Mouse (Mus musculus) limb, embryonic 10.5 days (tissue): ENCODE measurements around the gene Slc24a2. TPM values are rescaled to one million over a fixed set of nuclear protein-coding genes. Genes with fewer than 3 reads are reported as not detected.

Experiments
- DNase-seq: peaks from one replicate; pipeline ENCODE4 v3.0.0-alpha.2; 2017; ENCODE audit warnings: low spot score
- H3K27ac ChIP-seq: fragments of 300-500 bp; sonication (generic); 2 replicates; pipeline ENCODE4 v1.5.1; 2016; ENCODE audit warnings: mild to moderate bottlenecking
- H3K27me3 ChIP-seq: fragments of 300-500 bp; sonication (generic); 2 replicates; pipeline ENCODE4 v1.6.1; 2016; ENCODE audit warnings: low read depth, mild to moderate bottlenecking; ENCODE audit not compliant: poor library complexity, severe bottlenecking
- H3K36me3 ChIP-seq: fragments of 300-500 bp; sonication (generic); 2 replicates; pipeline ENCODE4 v1.6.1; 2016; ENCODE audit warnings: mild to moderate bottlenecking, moderate library complexity
- H3K4me1 ChIP-seq: fragments of 300-500 bp; sonication (generic); 2 replicates; pipeline ENCODE4 v1.6.1; 2016
- H3K4me3 ChIP-seq: fragments of 300-500 bp; sonication (generic); 2 replicates; pipeline ENCODE4 v1.5.1; 2016; ENCODE audit warnings: mild to moderate bottlenecking, moderate library complexity
- H3K9me3 ChIP-seq: fragments of 300-500 bp; sonication (generic); replicated peaks from 2 replicates; pipeline ENCODE4 v1.6.1; 2016; ENCODE audit warnings: mild to moderate bottlenecking
- WGBS: fragments of 180-500 bp; shearing (Covaris S2); methylation state at CpG from one replicate; pipeline ENCODE4 v1.1.7; 2016; 5-methylcytosine and 5-hydroxymethylcytosine counted together
- polyA plus RNA-seq: library from polyadenylated mRNA; unstranded; fragments of >200 nt; fragmentation: Nextera tagmentation; extraction: Ambion mirVana; gene quantifications from 2 replicates; pipeline ENCODE4 v1.2.1, GENCODE M21; 2016

Gene Slc24a2
- polyA plus RNA-seq, 1 experiment from 2014 or later, result 0.01 TPM

- Histone ChIP-seq H3K4me3 (no peak overlapping the region), H3K27ac (no peak overlapping the region), H3K27me3 (no peaks in the 10 kb centered on the region), H3K36me3 (no peaks in the 10 kb centered on the region), H3K9me3 (no peaks in the 10 kb centered on the region), H3K4me1 (0 out of 2 replicates have a peak, but pooled peaks cover under 1% of the 10 kb centered on the region)
- no peak for DNase-seq
- 82% methylated on average over 14 of the region's 14 CpGs for WGBS
Observed at GRCm38 (mm10) chr4:87026311-87027151, 203.7 kb downstream of the Slc24a2 start.

GRCm38 (mm10) chr4:87024556-87024955 lies 205.7 kb downstream of the Slc24a2 start:
- DNase-seq, result no peak
- Histone ChIP-seq H3K9me3 (no peaks in the 10 kb centered on the region), H3K36me3 (no peaks in the 10 kb centered on the region), H3K27ac (no peak overlapping the region; the same call in 1 of the 2 replicates), H3K4me1 (0 out of 2 replicates have a peak, but pooled peaks cover 2% of the 10 kb centered on the region), H3K27me3 (no peaks in the 10 kb centered on the region), H3K4me3 (no peak overlapping the region)
- WGBS, result 91% methylated on average over 8 of the region's 8 CpGs

GRCm38 (mm10) chr4:87021542-87021941 lies 208.7 kb downstream of the Slc24a2 start:
- no peaks in the 10 kb centered on the region for H3K9me3 ChIP-seq
- DNase-seq, result no peak
- H3K27ac ChIP-seq, result no peak overlapping the region
- WGBS, result 65% methylated on average over 3 of the region's 3 CpGs
- H3K27me3 ChIP-seq, result no peaks in the 10 kb centered on the region
- H3K36me3 ChIP-seq, result no peaks in the 10 kb centered on the region
- no peak overlapping the region for H3K4me3 ChIP-seq
- 0 out of 2 replicates have a peak, but pooled peaks cover 2% of the 10 kb centered on the region for H3K4me1 ChIP-seq

- Histone ChIP-seq H3K9me3 (no peaks in the 10 kb centered on the region), H3K36me3 (no peaks in the 10 kb centered on the region), H3K27me3 (no peaks in the 10 kb centered on the region), H3K27ac (no peak overlapping the region), H3K4me3 (no peak overlapping the region), H3K4me1 (0 out of 2 replicates have a peak, but pooled peaks cover 2% of the 10 kb centered on the region)
- DNase-seq, result no peak
- WGBS, result 60% methylated on average over 13 of the region's 13 CpGs
Observed at GRCm38 (mm10) chr4:87019486-87020105, 210.7 kb downstream of the Slc24a2 start.

- WGBS, result 88% methylated on average over 9 of the region's 9 CpGs
- H3K4me3 ChIP-seq, result no peak overlapping the region
- 0 out of 2 replicates have a peak, but pooled peaks cover 2% of the 10 kb centered on the region for H3K4me1 ChIP-seq
- DNase-seq, result no peak
- no peaks in the 10 kb centered on the region for H3K36me3 ChIP-seq
- no peak overlapping the region for H3K27ac ChIP-seq
- no peaks in the 10 kb centered on the region for H3K9me3 ChIP-seq
- H3K27me3 ChIP-seq, result no peaks in the 10 kb centered on the region
Observed at GRCm38 (mm10) chr4:87018073-87018997, 211.9 kb downstream of the Slc24a2 start.

GRCm38 (mm10) chr4:87017464-87017863 lies 212.8 kb downstream of the Slc24a2 start:
- 89% methylated on average over 3 of the region's 3 CpGs for WGBS
- no peaks in the 10 kb centered on the region for H3K36me3 ChIP-seq
- no peak overlapping the region for H3K4me3 ChIP-seq
- H3K9me3 ChIP-seq, result no peaks in the 10 kb centered on the region
- H3K4me1 ChIP-seq, result 0 out of 2 replicates have a peak, but pooled peaks cover 2% of the 10 kb centered on the region
- no peaks in the 10 kb centered on the region for H3K27me3 ChIP-seq
- DNase-seq, result no peak
- no peak overlapping the region for H3K27ac ChIP-seq

- Histone ChIP-seq H3K4me1 (no peaks in the 10 kb centered on the region), H3K4me3 (no peak overlapping the region), H3K36me3 (no peaks in the 10 kb centered on the region), H3K27ac (no peak overlapping the region), H3K27me3 (no peaks in the 10 kb centered on the region), H3K9me3 (no peaks in the 10 kb centered on the region)
- DNase-seq, result no peak
- WGBS, result 73% methylated on average over 4 of the region's 4 CpGs
Observed at GRCm38 (mm10) chr4:87015746-87016145, 214.5 kb downstream of the Slc24a2 start.

GRCm38 (mm10) chr4:87013721-87014620 lies 216.3 kb downstream of the Slc24a2 start:
- H3K9me3 ChIP-seq, result no peaks in the 10 kb centered on the region
- WGBS, result 87% methylated on average over 7 of the region's 7 CpGs
- no peaks in the 10 kb centered on the region for H3K4me1 ChIP-seq

GRCm38 (mm10) chr4:86992470-86992869 lies 237.8 kb downstream of the Slc24a2 start:
- Histone ChIP-seq H3K4me3 (no peak overlapping the region), H3K9me3 (no peaks in the 10 kb centered on the region), H3K36me3 (no peaks in the 10 kb centered on the region), H3K27ac (no peak overlapping the region), H3K27me3 (no peaks in the 10 kb centered on the region), H3K4me1 (peaks cover 16% of the 10 kb centered on the region)
- WGBS, result 59% methylated on average over 3 of the region's 3 CpGs
- DNase-seq, result no peak

More at GRCm38 (mm10) chr4:87013721-87014620, 216.3 kb downstream of the Slc24a2 start:
- DNase-seq, result no peak
- Histone ChIP-seq H3K27ac (no peak overlapping the region), H3K36me3 (no peaks in the 10 kb centered on the region), H3K27me3 (no peaks in the 10 kb centered on the region), H3K4me3 (no peak overlapping the region)

- Histone ChIP-seq H3K4me3 (no peak overlapping the region), H3K27me3 (no peaks in the 10 kb centered on the region), H3K4me1 (peaks cover 16% of the 10 kb centered on the region), H3K27ac (no peak overlapping the region), H3K36me3 (no peaks in the 10 kb centered on the region), H3K9me3 (no peaks in the 10 kb centered on the region)
- WGBS, result 84% methylated on average over 6 of the region's 6 CpGs
- DNase-seq, result no peak
Observed at GRCm38 (mm10) chr4:86989301-86989700, 241.0 kb downstream of the Slc24a2 start.

- no peak overlapping the region for H3K4me3 ChIP-seq
- H3K27me3 ChIP-seq, result no peaks in the 10 kb centered on the region
- no peaks in the 10 kb centered on the region for H3K36me3 ChIP-seq
- H3K27ac ChIP-seq, result no peak overlapping the region
- 89% methylated on average over 4 of the region's 4 CpGs for WGBS
- no peak for DNase-seq
- no peaks in the 10 kb centered on the region for H3K9me3 ChIP-seq
- H3K4me1 ChIP-seq, result peaks cover 16% of the 10 kb centered on the region
Observed at GRCm38 (mm10) chr4:86987846-86988245, 242.4 kb downstream of the Slc24a2 start.

GRCm38 (mm10) chr4:86977272-86977671 lies 253.0 kb downstream of the Slc24a2 start:
- H3K27me3 ChIP-seq, result no peaks in the 10 kb centered on the region
- no peaks in the 10 kb centered on the region for H3K9me3 ChIP-seq
- DNase-seq, result no peak
- no peak overlapping the region for H3K4me3 ChIP-seq
- no peaks in the 10 kb centered on the region for H3K4me1 ChIP-seq
- no peak overlapping the region for H3K27ac ChIP-seq
- H3K36me3 ChIP-seq, result no peaks in the 10 kb centered on the region
- WGBS, result 84% methylated on average over 5 of the region's 5 CpGs
